Mouse (Mus musculus) cerebellum, adult 9-10 months (tissue): ENCODE results near the gene Taf1.

Source experiments
- DNase-seq: peaks from one replicate; pipeline ENCODE4 v3.0.0; 2022

Taf1 gene

GRCm38 (mm10) chrX:101532347-101533221 lies at the start of gene Taf1:
Gene Taf1 (plus strand): TSS chrX:101532734.
- DNase-seq = peak; percentile 97

GRCm38 (mm10) chrX:101486487-101487152 lies 45.9 kb upstream of the Taf1 start:
- DNase-seq = peak; percentile 64

GRCm38 (mm10) chrX:101504636-101505035 lies 27.9 kb upstream of the Taf1 start:
- DNase-seq = peak; percentile 12

GRCm38 (mm10) chrX:101515710-101516109 lies 16.8 kb upstream of the Taf1 start:
- DNase-seq = no peak

- DNase-seq = no peak
Measured at GRCm38 (mm10) chrX:101518006-101518405, 14.5 kb upstream of the Taf1 start.

GRCm38 (mm10) chrX:101522027-101522426 lies 10.5 kb upstream of the Taf1 start:
- no peak for DNase-seq

GRCm38 (mm10) chrX:101527356-101527755 lies 5.2 kb upstream of the Taf1 start:
- DNase-seq = peak; percentile 13

GRCm38 (mm10) chrX:101585455-101585854 lies 52.9 kb downstream of the Taf1 start:
- DNase-seq = no peak

- no peak for DNase-seq
Measured at GRCm38 (mm10) chrX:101616183-101616582, 83.6 kb downstream of the Taf1 start.

- no peak for DNase-seq
Measured at GRCm38 (mm10) chrX:101617889-101618288, 85.4 kb downstream of the Taf1 start.

GRCm38 (mm10) chrX:101620317-101620716 lies 87.8 kb downstream of the Taf1 start:
- DNase-seq = no peak

- DNase-seq = no peak
Measured at GRCm38 (mm10) chrX:101622539-101622938, 90.0 kb downstream of the Taf1 start.

- no peak for DNase-seq
Measured at GRCm38 (mm10) chrX:101636821-101637525, 104.4 kb downstream of the Taf1 start.

- DNase-seq = no peak
Measured at GRCm38 (mm10) chrX:101638856-101639255, 106.3 kb downstream of the Taf1 start.

GRCm38 (mm10) chrX:101639306-101639705 lies 106.8 kb downstream of the Taf1 start:
- peak; percentile 46 for DNase-seq

GRCm38 (mm10) chrX:101639741-101640166 lies 107.2 kb downstream of the Taf1 start, which contains the start of gene Ogt:
Gene Ogt (plus strand): TSS chrX:101640060.
- peak; percentile 95 for DNase-seq

- peak; percentile 36 for DNase-seq
Measured at GRCm38 (mm10) chrX:101640194-101641160, 107.9 kb downstream of the Taf1 start.

GRCm38 (mm10) chrX:101641161-101641530 lies 108.6 kb downstream of the Taf1 start:
- no peak for DNase-seq

- no peak for DNase-seq
Measured at GRCm38 (mm10) chrX:101642091-101642490, 109.6 kb downstream of the Taf1 start.

- no peak for DNase-seq
Measured at GRCm38 (mm10) chrX:101645286-101645685, 112.8 kb downstream of the Taf1 start.

- DNase-seq = no peak
Measured at GRCm38 (mm10) chrX:101646621-101647020, 114.1 kb downstream of the Taf1 start.
